Mouse (Mus musculus) hindbrain, embryonic 15.5 days (tissue): ENCODE data around the gene Rexo1. TPM values are rescaled to one million over a fixed set of nuclear protein-coding genes. Genes with fewer than 3 reads are reported as not detected.

Source experiments
- microRNA-seq: library from miRNA; unstranded; fragments of <30 nt; microRNA quantifications from one replicate; pipeline ENCODE4, GENCODE M21; 2016
- polyA plus RNA-seq: library from polyadenylated mRNA; unstranded; fragments of >200 nt; fragmentation: Nextera tagmentation; extraction: Ambion mirVana; gene quantifications from 2 replicates; pipeline ENCODE4 v1.2.1, GENCODE M21; 2015

Gene Rexo1
- polyA plus RNA-seq, 1 experiment from 2014 or later = 33.7 TPM

Small RNAs within 50 kb of the gene (microRNA-seq; reads per million reads assigned to microRNA genes)
- gene Mir6912 = not detected

Other genes with a start within 250 kb of the Rexo1 start
- 29.8 and 30.1 TPM in 2 replicates for gene 2310011J03Rik, start 241.0 kb downstream of the Rexo1 start, polyA plus RNA-seq
- gene Pcsk4, start 232.1 kb downstream of the Rexo1 start, polyA plus RNA-seq = 6.1 and 6.7 TPM in 2 replicates
- 5.7 and 7.1 TPM in 2 replicates for gene Reep6, start 231.6 kb downstream of the Rexo1 start, polyA plus RNA-seq
- gene Adamtsl5, start 213.1 kb downstream of the Rexo1 start, polyA plus RNA-seq = 0.76 and 1.2 TPM in 2 replicates
- 6.1 and 6.4 TPM in 2 replicates for gene Plk5, start 205.1 kb downstream of the Rexo1 start, polyA plus RNA-seq
- gene Mex3d, start 173.9 kb downstream of the Rexo1 start, polyA plus RNA-seq = 18.9 and 19.2 TPM in 2 replicates
- gene Mbd3, start 162.0 kb downstream of the Rexo1 start, polyA plus RNA-seq = 213 and 229 TPM in 2 replicates
- gene Uqcr11, start 154.7 kb downstream of the Rexo1 start, polyA plus RNA-seq = 711 and 737 TPM in 2 replicates
- 52.5 and 54.7 TPM in 2 replicates for gene Tcf3, start 127.9 kb downstream of the Rexo1 start, polyA plus RNA-seq
- gene Onecut3, start 66.7 kb downstream of the Rexo1 start, polyA plus RNA-seq = 1.6 and 1.7 TPM in 2 replicates
- 1.2 and 1.5 TPM in 2 replicates for gene Atp8b3, start 22.4 kb downstream of the Rexo1 start, polyA plus RNA-seq
- gene Klf16, start 15.8 kb upstream of the Rexo1 start, polyA plus RNA-seq = 6.3 and 6.7 TPM in 2 replicates
- gene Abhd17a, start 28.8 kb upstream of the Rexo1 start, polyA plus RNA-seq = 134 and 159 TPM in 2 replicates
- gene Scamp4, start 41.3 kb upstream of the Rexo1 start, polyA plus RNA-seq = 64.2 and 71.6 TPM in 2 replicates
- gene Adat3, start 41.3 kb upstream of the Rexo1 start, polyA plus RNA-seq = 4.8 and 5.4 TPM in 2 replicates
- 3.4 and 4.1 TPM in 2 replicates for gene Gm49322, start 44.5 kb upstream of the Rexo1 start, polyA plus RNA-seq
- gene Csnk1g2, start 61.3 kb upstream of the Rexo1 start, polyA plus RNA-seq = 109 and 127 TPM in 2 replicates
- 83.6 and 93.2 TPM in 2 replicates for gene Btbd2, start 95.5 kb upstream of the Rexo1 start, polyA plus RNA-seq
- gene Mknk2, start 116.6 kb upstream of the Rexo1 start, polyA plus RNA-seq = 56.7 and 61.0 TPM in 2 replicates
- gene Mob3a, start 140.4 kb upstream of the Rexo1 start, polyA plus RNA-seq = 57.5 and 60.2 TPM in 2 replicates
- gene Izumo4, start 140.6 kb upstream of the Rexo1 start, polyA plus RNA-seq = 39.2 and 46.1 TPM in 2 replicates
- 109 and 120 TPM in 2 replicates for gene Ap3d1, start 180.7 kb upstream of the Rexo1 start, polyA plus RNA-seq
- 18.3 and 21.6 TPM in 2 replicates for gene Dot1l, start 193.6 kb upstream of the Rexo1 start, polyA plus RNA-seq
- 52.3 and 67.4 TPM in 2 replicates for gene Sf3a2, start 236.6 kb upstream of the Rexo1 start, polyA plus RNA-seq
- 130 and 133 TPM in 2 replicates for gene Plekhj1, start 237.1 kb upstream of the Rexo1 start, polyA plus RNA-seq
- 0.14 and 0.21 TPM in 2 replicates for gene Amh, start 243.7 kb upstream of the Rexo1 start, polyA plus RNA-seq